Mouse (Mus musculus) stomach, embryonic 16.5 days (tissue): ENCODE measurements at regions not wholly inside any gene's neighbourhood (a gene's known extent, or its start where the extent isn't known, plus 50 kb on each side); places are given as distances from the start of the nearest gene placed in this dataset.

ENCODE experiments used
- ATAC-seq: fragments of 200-750 bp; cut with Nextera tagmentation; 2 replicates; pipeline ENCODE4 v1.8.0; 2017; ENCODE audit warnings: moderate number of reproducible peaks, moderate TSS enrichment; ENCODE audit not compliant: insufficient read depth, low FRiP score
- H3K27ac ChIP-seq: fragments of 300-500 bp; sonication (generic); 2 replicates; pipeline ENCODE4 v1.5.1; 2014; ENCODE audit warnings: low read length
- H3K27me3 ChIP-seq: fragments of 300-500 bp; sonication (generic); 2 replicates; pipeline ENCODE4 v1.6.1; 2014; ENCODE audit warnings: low read length, control low read depth, mixed read lengths; ENCODE audit not compliant: control insufficient read depth, insufficient read depth
- H3K36me3 ChIP-seq: fragments of 300-500 bp; sonication (generic); 2 replicates; pipeline ENCODE4 v1.6.1; 2014; ENCODE audit warnings: low read length; ENCODE audit not compliant: control insufficient read depth, insufficient read depth
- H3K4me1 ChIP-seq: fragments of 300-500 bp; sonication (generic); 2 replicates; pipeline ENCODE4 v1.6.1; 2014; ENCODE audit warnings: low read length, control low read depth, mixed read lengths; ENCODE audit not compliant: control insufficient read depth, insufficient read depth
- H3K4me2 ChIP-seq: fragments of 300-500 bp; sonication (generic); 2 replicates; pipeline ENCODE4 v1.6.1; 2014; ENCODE audit warnings: low read depth, low read length, mixed read lengths
- H3K4me3 ChIP-seq: fragments of 300-500 bp; sonication (generic); replicated peaks from 2 replicates; pipeline ENCODE4 v1.5.1; 2014; ENCODE audit warnings: mild to moderate bottlenecking, low read length
- H3K9ac ChIP-seq: fragments of 300-500 bp; sonication (generic); 2 replicates; pipeline ENCODE4 v1.6.1; 2014; ENCODE audit warnings: low read length
- H3K9me3 ChIP-seq: fragments of 300-500 bp; sonication (generic); replicated peaks from 2 replicates; pipeline ENCODE4 v1.6.1; 2016; ENCODE audit warnings: low read length, control low read depth; ENCODE audit not compliant: control insufficient read depth
- WGBS: fragments of 180-500 bp; shearing (Covaris S2); extraction: QIAGEN DNeasy Blood & Tissue Kit; methylation state at CpG from one replicate; pipeline ENCODE4 v1.1.7; 2014; 5-methylcytosine and 5-hydroxymethylcytosine counted together

GRCm38 (mm10) chr13:45204856-45205255, 126.4 kb downstream of the Gm9817 start:
- Histone ChIP-seq H3K9ac (no peak overlapping the region), H3K4me2 (no peak overlapping the region), H3K36me3 (no peaks in the 10 kb centered on the region), H3K27ac (no peak overlapping the region), H3K9me3 (no peaks in the 10 kb centered on the region), H3K4me1 (no peaks in the 10 kb centered on the region), H3K4me3 (no peak overlapping the region), H3K27me3 (no peaks in the 10 kb centered on the region)
- WGBS: 63% methylated on average over 6 of the region's 6 CpGs
- ATAC-seq: no peak

DNA sequence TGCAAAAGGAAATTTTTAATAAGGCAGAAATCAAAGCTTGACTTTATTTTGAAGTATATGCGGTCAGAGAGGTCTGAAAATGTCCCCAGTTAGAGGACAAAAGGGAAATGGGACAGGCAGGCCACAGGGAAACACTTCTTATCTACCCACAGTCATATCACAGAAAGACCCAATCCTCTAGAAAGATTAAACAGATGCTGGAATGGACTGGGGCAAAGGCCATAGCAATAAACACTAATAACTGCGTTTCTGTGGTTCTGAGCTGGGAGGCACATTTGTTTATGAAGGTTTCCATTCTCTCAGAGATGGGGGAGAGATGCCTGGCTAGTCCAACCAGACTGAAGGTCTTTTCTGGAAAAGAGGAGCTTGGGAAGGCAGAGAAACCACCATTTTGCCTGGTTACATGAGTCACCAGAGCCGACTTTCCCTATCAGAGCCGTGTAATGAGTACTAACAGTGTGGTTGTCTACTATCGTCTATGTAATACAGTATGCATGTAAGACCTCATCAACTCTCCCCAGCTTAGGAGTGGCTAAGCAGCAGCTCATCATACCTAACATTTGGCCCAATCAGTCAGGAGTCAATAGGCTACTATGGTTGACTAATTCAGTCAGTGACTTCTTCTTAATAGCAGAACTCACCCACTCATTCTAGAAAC, 130.2 kb downstream of the Gm9817 start:
- Histone ChIP-seq H3K4me3 (no peak overlapping the region), H3K9me3 (no peaks in the 10 kb centered on the region), H3K27ac (no peak overlapping the region), H3K4me1 (no peaks in the 10 kb centered on the region), H3K36me3 (no peaks in the 10 kb centered on the region), H3K27me3 (no peaks in the 10 kb centered on the region), H3K4me2 (no peak overlapping the region), H3K9ac (no peak overlapping the region)
- ATAC-seq: no peak
- 65% methylated on average over 5 of the region's 5 CpGs for WGBS

GRCm38 (mm10) chr13:45211241-45211640, 132.7 kb downstream of the Gm9817 start:
- Histone ChIP-seq H3K9ac (no peak overlapping the region), H3K4me1 (no peaks in the 10 kb centered on the region), H3K36me3 (no peaks in the 10 kb centered on the region), H3K27ac (no peak overlapping the region), H3K9me3 (no peaks in the 10 kb centered on the region), H3K4me2 (no peak overlapping the region), H3K4me3 (no peak overlapping the region), H3K27me3 (no peaks in the 10 kb centered on the region)
- WGBS: 77% methylated on average over 9 of the region's 9 CpGs
- ATAC-seq: no peak

- H3K27me3 ChIP-seq: no peaks in the 10 kb centered on the region
These were observed 134.8 kb downstream of the Gm9817 start for GRCm38 (mm10) chr13:45213116-45213834.

DNA sequence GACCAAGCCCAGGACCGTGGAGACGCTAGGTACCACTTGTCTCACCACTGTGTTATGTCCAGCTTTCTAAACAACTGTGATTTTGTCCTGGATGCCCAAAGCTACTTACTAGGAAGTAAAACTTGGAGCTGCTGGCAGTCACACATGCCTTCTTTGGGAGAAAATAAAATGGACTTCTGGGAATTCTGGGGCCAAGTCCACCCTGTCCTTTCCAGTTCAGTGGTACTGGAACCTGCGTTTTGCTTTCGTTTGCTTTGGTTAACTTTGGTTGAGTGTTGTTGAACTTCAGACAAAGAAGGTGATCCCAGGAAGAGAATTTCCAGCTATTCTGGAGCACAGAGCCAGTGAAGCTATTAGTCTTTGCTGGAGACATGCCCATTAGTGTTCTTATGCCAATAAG, 139.8 kb downstream of the Gm9817 start:
- WGBS: 85% methylated on average over 4 of the region's 4 CpGs

More at GRCm38 (mm10) chr13:45213116-45213834, 134.8 kb downstream of the Gm9817 start:
- Histone ChIP-seq H3K9me3 (no peaks in the 10 kb centered on the region), H3K9ac (no peak overlapping the region), H3K27ac (no peak overlapping the region), H3K36me3 (no peaks in the 10 kb centered on the region), H3K4me1 (no peaks in the 10 kb centered on the region), H3K4me3 (no peak overlapping the region), H3K4me2 (no peak overlapping the region)
- ATAC-seq: no peak
- WGBS: 44% methylated on average over 5 of the region's 5 CpGs

DNA sequence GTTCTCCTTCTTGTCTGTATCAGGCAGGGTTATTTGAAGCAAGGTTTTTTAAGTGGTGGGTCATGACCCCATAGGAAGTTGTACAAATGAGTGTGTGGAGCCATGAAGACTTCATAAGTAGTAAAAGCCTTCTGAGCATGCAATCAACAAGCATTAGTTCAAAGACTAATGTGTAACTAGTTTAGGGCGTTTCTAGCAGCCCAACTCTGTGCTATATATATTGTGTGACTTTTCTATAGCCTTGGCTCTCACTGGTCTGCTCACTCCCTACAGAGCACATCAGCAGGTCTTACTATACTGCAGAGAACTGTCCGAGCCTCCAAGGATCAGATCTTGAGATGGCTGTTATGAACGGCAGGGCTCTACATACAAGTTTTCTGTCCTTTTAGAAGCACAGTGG, 141.2 kb downstream of the Gm9817 start:
- no peaks in the 10 kb centered on the region for H3K9me3 ChIP-seq
- no peak overlapping the region for H3K9ac ChIP-seq
- no peak overlapping the region for H3K4me2 ChIP-seq
- H3K36me3 ChIP-seq: no peaks in the 10 kb centered on the region
- no peak overlapping the region for H3K4me3 ChIP-seq
- 64% methylated on average over 3 of the region's 3 CpGs for WGBS
- no peaks in the 10 kb centered on the region for H3K27me3 ChIP-seq
- H3K27ac ChIP-seq: no peak overlapping the region
- no peaks in the 10 kb centered on the region for H3K4me1 ChIP-seq
- no peak for ATAC-seq

More for the DNA sequence above, 139.8 kb downstream of the Gm9817 start:
- Histone ChIP-seq H3K4me2 (no peak overlapping the region), H3K27me3 (no peaks in the 10 kb centered on the region), H3K9me3 (no peaks in the 10 kb centered on the region), H3K4me1 (no peaks in the 10 kb centered on the region), H3K9ac (no peak overlapping the region), H3K36me3 (no peaks in the 10 kb centered on the region), H3K4me3 (no peak overlapping the region), H3K27ac (no peak overlapping the region)
- ATAC-seq: no peak

DNA sequence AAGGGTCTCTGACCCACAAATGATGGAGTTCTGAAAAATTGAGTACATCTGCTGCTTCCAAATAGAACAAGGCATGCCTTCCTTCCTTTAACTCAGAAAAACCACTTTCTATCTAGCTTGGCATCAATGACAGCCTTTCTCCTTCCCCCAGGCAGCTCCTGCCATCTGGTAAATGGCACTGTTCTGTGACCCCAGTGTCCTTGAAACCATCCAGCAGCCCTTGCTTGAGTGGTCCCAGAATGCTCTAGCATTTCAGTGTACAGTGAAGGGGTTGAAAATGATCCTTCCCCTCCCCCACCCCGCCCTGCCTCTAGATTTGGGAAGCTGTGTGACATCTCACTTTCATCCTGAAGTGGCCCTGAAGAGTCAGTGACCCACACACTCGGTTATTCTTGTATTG, 152.3 kb downstream of the Gm9817 start:
- Histone ChIP-seq H3K27me3 (no peaks in the 10 kb centered on the region), H3K4me1 (no peaks in the 10 kb centered on the region), H3K9ac (no peak overlapping the region), H3K9me3 (no peaks in the 10 kb centered on the region), H3K4me2 (no peak overlapping the region), H3K4me3 (no peak overlapping the region), H3K27ac (no peak overlapping the region), H3K36me3 (no peaks in the 10 kb centered on the region)
- ATAC-seq: no peak
- 76% methylated on average over 2 of the region's 2 CpGs for WGBS

DNA sequence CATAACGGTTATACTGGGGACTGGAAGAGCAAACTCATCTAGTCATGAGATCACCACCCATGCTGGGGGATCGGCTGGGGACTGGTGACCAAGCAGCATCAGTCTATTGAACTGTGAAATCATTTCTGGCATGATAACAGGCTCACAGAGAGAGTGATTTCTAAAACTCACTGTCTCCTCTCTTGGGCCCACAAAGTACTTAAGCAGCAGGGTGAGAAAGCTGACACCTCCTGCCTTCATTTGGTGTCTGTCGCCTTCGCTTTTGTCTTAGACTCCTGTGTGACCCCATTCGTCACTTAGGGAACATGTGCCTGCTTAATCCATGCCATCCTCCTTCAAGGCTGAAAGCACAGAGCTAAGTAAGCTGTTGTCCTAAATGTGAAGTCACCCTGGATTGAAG, 154.3 kb upstream of the Mylip start:
- Histone ChIP-seq H3K36me3 (no peaks in the 10 kb centered on the region), H3K27ac (no peak overlapping the region), H3K9me3 (0 out of 2 replicates have a peak, but pooled peaks cover 2% of the 10 kb centered on the region), H3K27me3 (no peaks in the 10 kb centered on the region), H3K4me1 (no peaks in the 10 kb centered on the region), H3K4me2 (no peak overlapping the region), H3K9ac (no peak overlapping the region), H3K4me3 (no peak overlapping the region)
- no peak for ATAC-seq
- WGBS: 65% methylated on average over 5 of the region's 5 CpGs

DNA sequence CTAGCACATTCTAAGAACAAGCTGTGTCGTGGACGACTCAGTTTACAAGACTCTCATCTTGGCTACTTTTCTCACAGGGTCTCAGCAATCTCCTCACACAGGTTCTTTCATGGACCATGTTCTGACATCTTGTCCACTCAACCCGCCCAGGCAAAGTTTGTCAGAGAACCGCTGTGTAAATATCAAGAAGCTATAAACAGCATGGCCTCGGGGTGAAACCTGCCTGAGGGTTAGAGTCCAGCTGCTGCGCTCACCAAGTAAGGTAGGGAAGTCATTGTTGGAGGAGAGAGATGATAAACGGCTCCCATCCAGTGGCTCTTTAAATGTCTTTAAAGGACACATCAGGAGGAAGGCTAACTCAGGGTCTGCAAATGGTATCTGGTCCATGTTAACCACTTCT, 151.3 kb upstream of the Mylip start:
- Histone ChIP-seq H3K9ac (no peak overlapping the region), H3K9me3 (0 out of 2 replicates have a peak, but pooled peaks cover 2% of the 10 kb centered on the region), H3K36me3 (no peaks in the 10 kb centered on the region), H3K27me3 (no peaks in the 10 kb centered on the region), H3K27ac (no peak overlapping the region), H3K4me1 (no peaks in the 10 kb centered on the region), H3K4me3 (no peak overlapping the region), H3K4me2 (no peak overlapping the region)
- 67% methylated on average over 7 of the region's 7 CpGs for WGBS
- ATAC-seq: no peak
